Mouse (Mus musculus) sigmoid colon, adult 10 weeks (tissue): ENCODE results near the gene Atox1. TPM values are rescaled to one million over a fixed set of nuclear protein-coding genes. Genes with fewer than 3 reads are reported as not detected.

ENCODE experiments used
- polyA plus RNA-seq: library from polyadenylated mRNA; stranded (reverse); fragments of 350-450 nt; fragmentation: Illumina TruSeq; extraction: RNeasy Lipid Tissue Mini Kit (QIAGEN cat#74804); gene quantifications from one replicate; pipeline ENCODE4 v1.2.3, GENCODE M21; 2014; ENCODE audit warnings: low read depth, low replicate concordance

Gene Atox1
- not detected for polyA plus RNA-seq

DNA sequence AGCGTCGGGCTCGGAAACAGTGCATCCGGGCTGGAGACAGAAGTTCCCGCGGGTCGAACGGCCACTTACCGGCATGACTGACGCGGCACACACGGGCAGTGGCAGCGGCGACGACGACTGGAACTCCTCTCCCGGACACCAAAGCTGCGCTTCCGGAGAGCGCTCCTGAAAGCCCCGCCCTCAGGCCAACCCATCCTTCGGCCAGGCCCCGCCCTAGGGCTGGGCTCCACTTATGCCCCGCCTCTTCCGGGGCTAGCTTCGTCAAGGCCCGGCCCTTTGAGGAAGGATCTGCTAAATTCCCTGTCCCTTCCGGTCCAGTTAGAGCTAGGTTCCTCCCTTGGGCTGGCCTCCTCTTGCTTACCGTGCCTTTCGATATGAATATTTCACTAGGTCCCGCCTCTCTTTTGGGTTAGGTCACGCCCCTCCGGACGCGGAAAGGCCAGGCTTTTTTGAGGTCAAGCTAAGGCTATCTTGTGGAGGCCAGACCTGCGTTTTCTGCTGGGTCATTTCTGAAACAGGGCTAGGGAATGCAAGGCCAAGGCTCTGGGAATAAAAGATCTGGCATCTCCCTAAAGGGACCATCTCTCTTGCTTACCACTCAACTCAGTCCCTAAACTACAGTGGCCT lies at the start of gene Atox1:
TSS of gene Atox1 (minus strand) at position 221 of the 627 bp plus-strand sequence.

DNA sequence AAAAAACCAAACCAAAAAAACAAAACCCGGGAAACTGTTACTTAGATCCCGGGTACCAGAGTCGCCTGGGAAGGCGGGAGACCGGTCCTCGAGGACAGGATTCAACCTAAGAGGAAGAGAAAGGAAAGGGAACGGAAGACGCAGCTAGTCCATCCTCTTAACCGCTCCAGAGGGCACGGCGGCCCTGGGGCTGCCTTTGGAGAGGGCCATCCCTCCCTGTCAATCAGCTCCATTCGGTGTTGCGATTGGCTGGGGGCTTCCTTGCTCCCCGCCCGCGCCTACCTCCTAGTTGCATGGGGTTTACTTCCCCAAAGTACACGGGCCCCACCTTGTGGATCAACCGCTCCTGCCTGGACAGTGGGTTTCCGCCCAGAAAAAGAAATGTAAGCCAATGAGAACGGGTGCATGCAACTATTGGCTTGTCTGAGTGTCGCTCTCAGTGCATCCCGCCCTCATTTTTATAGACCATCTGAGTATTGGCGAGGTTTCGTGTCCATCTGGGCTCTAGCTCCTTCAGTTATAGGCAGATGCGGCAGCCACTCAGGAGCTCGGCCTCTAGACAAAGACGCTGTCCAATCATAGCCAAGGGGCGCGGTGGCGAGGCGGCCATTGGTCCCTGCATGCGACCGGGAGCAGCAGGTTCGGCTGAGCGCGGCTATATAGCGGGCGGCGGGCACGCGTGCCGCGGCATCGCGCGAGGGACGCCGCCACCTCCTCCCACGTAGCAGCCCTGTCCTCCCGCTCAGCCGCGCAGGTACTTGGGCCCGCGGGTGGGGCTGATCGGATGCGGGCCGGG lies 8.2 kb upstream of the Atox1 start, which contains the start of gene G3bp1:
TSS of gene G3bp1 (plus strand) at position 638 of the 796 bp plus-strand sequence.

DNA sequence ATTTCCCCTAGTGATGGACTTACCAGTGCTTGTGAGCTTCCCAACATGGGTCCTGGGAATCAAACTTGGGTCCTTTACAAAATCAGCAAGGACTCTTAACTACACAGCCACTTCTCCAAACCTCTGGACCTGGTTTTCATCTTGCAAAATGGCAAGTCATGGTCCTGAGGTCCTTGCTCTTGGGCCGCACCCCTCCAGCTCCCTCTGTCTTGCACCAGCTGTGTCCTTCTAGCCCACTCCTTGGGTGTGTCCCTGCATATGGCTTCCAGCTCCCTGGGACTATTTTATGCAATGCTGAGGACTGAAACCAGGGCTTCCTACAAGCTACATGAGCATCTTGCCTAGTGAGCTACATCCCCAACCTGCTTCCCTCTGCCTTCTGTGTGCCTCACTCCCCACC lies 38.1 kb downstream of the Atox1 start, which contains the start of gene Sparc:
TSS of gene Sparc (minus strand) at position 206 of the 400 bp plus-strand sequence.

Other genes with a start within 250 kb of the Atox1 start
- gene Fat2, start 124.7 kb downstream of the Atox1 start, polyA plus RNA-seq, result 0.09 TPM
- 218 TPM for gene Sparc, start 38.1 kb downstream of the Atox1 start, polyA plus RNA-seq
- gene G3bp1, start 8.4 kb upstream of the Atox1 start, polyA plus RNA-seq, result 33.4 TPM
- gene Glra1, start 147.0 kb upstream of the Atox1 start, polyA plus RNA-seq, result not detected